Mouse (Mus musculus): ENCODE results near the gene Snrpa. TPM values are rescaled to one million over a fixed set of nuclear protein-coding genes. Genes with fewer than 3 reads are reported as not detected.

Gene Snrpa
- total and polyA plus RNA-seq, 3 experiments, result 67.1 to 233 (median 123) TPM

- DNase-seq (ENCODE audit: extremely low read depth), result no peak
- in situ Hi-C loops (cut with MboI; ENCODE audit: low pct_ligation_motif_present, low pct_unique_long_range_greater_than_20kb, low sequenced_read_pairs) (no loop called here), dilution Hi-C loops (cut with MboI; ENCODE audit: extremely low pct_ligation_motif_present, extremely low pct_unique_long_range_greater_than_20kb, low sequenced_read_pairs) (no loop called here)
- H3K27ac ChIP-seq (ENCODE audit: insufficient read depth, low read depth), result no peak overlapping the region
- H3K9ac ChIP-seq (ENCODE audit: insufficient read depth, low read depth), result no peak overlapping the region
- H3K79me2 ChIP-seq (replicated peaks; ENCODE audit: control insufficient read depth, extremely low read depth, insufficient read depth, poor library complexity, severe bottlenecking), result no peaks in the 10 kb centered on the region
- no peak overlapping the region for H3K4me3 ChIP-seq (replicated peaks in 1 of 3; ENCODE audit: low read depth in 2 of 3, low read length in 2 of 3, poor library complexity in 1 of 3)
- peaks cover 7 to 18% of the 10 kb centered on the region in 2 experiments for H3K4me1 ChIP-seq (ENCODE audit: control insufficient read depth in 1 of 2, insufficient read depth in 2 of 2)
- H3K4me2 ChIP-seq (ENCODE audit: insufficient read depth, low read depth, poor library complexity, severe bottlenecking), result no peak overlapping the region
- peaks cover 38 to 62% of the 10 kb centered on the region in 2 experiments for H3K36me3 ChIP-seq (replicated peaks in 1 of 2; ENCODE audit: control insufficient read depth in 1 of 2, insufficient read depth in 1 of 2, low read length in 1 of 2)
- H3K9me3 ChIP-seq (replicated peaks; ENCODE audit: low read length), result no peaks in the 10 kb centered on the region
- TF ChIP-seq E2F4 (IDR thresholded peaks at IDR 0.05; ENCODE audit: insufficient replicate concordance, low read depth, low read length), result no peak
- no peak for TF ChIP-seq MYC (IDR thresholded peaks at IDR 0.05; ENCODE audit: low read depth, low read length)
- peak; percentile 27 for TF ChIP-seq SMC3 (IDR thresholded peaks at IDR 0.05; ENCODE audit: low read depth, low read length)
- TF ChIP-seq CTCF (conservative IDR thresholded peaks at IDR 0.05 in 1 of 2, IDR thresholded peaks at IDR 0.05 in 1 of 2; ENCODE audit: low read depth in 2 of 2, low read length in 2 of 2), result peak in 1 of 2 experiments; percentile 68; a peak in 2 of 4 replicates
- no peak for TF ChIP-seq NELFE (IDR thresholded peaks at IDR 0.05; ENCODE audit: low read depth, low read length)
- no peak for TF ChIP-seq IRF4 (IDR thresholded peaks at IDR 0.05; ENCODE audit: low read depth, low read length)
- TF ChIP-seq MAX (IDR thresholded peaks at IDR 0.05; ENCODE audit: low read length), result no peak
- TF ChIP-seq CHD1 (IDR thresholded peaks at IDR 0.05; ENCODE audit: low read depth, low read length), result no peak
- no peaks in the 10 kb centered on the region for H3K27me3 ChIP-seq (replicated peaks)
Observed at GRCm38 (mm10) chr7:27237527-27237926, 41.5 kb upstream of the Snrpa start.

GRCm38 (mm10) chr7:27235726-27236125 lies 39.7 kb upstream of the Snrpa start:
- no peak overlapping the region for H3K4me2 ChIP-seq (ENCODE audit: insufficient read depth, low read depth, poor library complexity, severe bottlenecking)
- no peak overlapping the region for H3K4me3 ChIP-seq (replicated peaks in 1 of 3; ENCODE audit: low read depth in 2 of 3, low read length in 2 of 3, poor library complexity in 1 of 3)
- DNase-seq (ENCODE audit: extremely low read depth), result no peak
- H3K36me3 ChIP-seq (replicated peaks in 1 of 2; ENCODE audit: control insufficient read depth in 1 of 2, insufficient read depth in 1 of 2, low read length in 1 of 2), result peaks cover 23 to 44% of the 10 kb centered on the region in 2 experiments
- TF ChIP-seq BHLHE40 (IDR thresholded peaks at IDR 0.05; ENCODE audit: low read depth, low read length), result no peak
- TF ChIP-seq GABPA (IDR thresholded peaks at IDR 0.05; ENCODE audit: insufficient replicate concordance, low read depth, low read length), result no peak
- no peak for TF ChIP-seq UBTF (IDR thresholded peaks at IDR 0.05; ENCODE audit: low read depth, low read length)
- TF ChIP-seq ZKSCAN1 (IDR thresholded peaks at IDR 0.05; ENCODE audit: borderline replicate concordance, low read depth, low read length), result no peak
- no peak for TF ChIP-seq EP300 (IDR thresholded peaks at IDR 0.05; ENCODE audit: low read length)
- TF ChIP-seq USF1 (IDR thresholded peaks at IDR 0.05; ENCODE audit: low read depth, low read length), result no peak
- TF ChIP-seq ZNF384 (IDR thresholded peaks at IDR 0.05; ENCODE audit: low read depth, low read length), result no peak
- TF ChIP-seq MAFK (IDR thresholded peaks at IDR 0.05; ENCODE audit: insufficient replicate concordance, low read length), result no peak
- TF ChIP-seq RAD21 (IDR thresholded peaks at IDR 0.05; ENCODE audit: low read depth, low read length), result no peak
- TF ChIP-seq TCF12 (IDR thresholded peaks at IDR 0.05; ENCODE audit: low read depth, low read length), result no peak
- TF ChIP-seq MEF2A (IDR thresholded peaks at IDR 0.05; ENCODE audit: borderline replicate concordance, low read depth, low read length), result no peak
- no peak for TF ChIP-seq HCFC1 (IDR thresholded peaks at IDR 0.05; ENCODE audit: low read depth, low read length)
- H3K4me1 ChIP-seq (ENCODE audit: control insufficient read depth in 1 of 2, insufficient read depth in 2 of 2), result peaks cover 12 to 21% of the 10 kb centered on the region in 2 experiments
- no peak overlapping the region for H3K27ac ChIP-seq (ENCODE audit: insufficient read depth, low read depth)
- H3K27me3 ChIP-seq (replicated peaks), result no peaks in the 10 kb centered on the region
- no peaks in the 10 kb centered on the region for H3K9me3 ChIP-seq (replicated peaks; ENCODE audit: low read length)
- H3K79me2 ChIP-seq (replicated peaks; ENCODE audit: control insufficient read depth, extremely low read depth, insufficient read depth, poor library complexity, severe bottlenecking), result no peaks in the 10 kb centered on the region
- H3K9ac ChIP-seq (ENCODE audit: insufficient read depth, low read depth), result no peak overlapping the region
- in situ Hi-C loops (cut with MboI; ENCODE audit: low pct_ligation_motif_present, low pct_unique_long_range_greater_than_20kb, low sequenced_read_pairs) (no loop called here), dilution Hi-C loops (cut with MboI; ENCODE audit: extremely low pct_ligation_motif_present, extremely low pct_unique_long_range_greater_than_20kb, low sequenced_read_pairs) (no loop called here)

Data from CH12.LX (cell line).